Mouse (Mus musculus) lung, postnatal 0 days (tissue): ENCODE results near the gene Icam4. TPM values are rescaled to one million over a fixed set of nuclear protein-coding genes. Genes with fewer than 3 reads are reported as not detected.

ENCODE experiments used
- ATAC-seq: fragments of 200-750 bp; cut with Nextera tagmentation; 2 replicates; pipeline ENCODE4 v1.8.0; 2017; ENCODE audit warnings: moderate library complexity
- DNase-seq: peaks from one replicate; pipeline ENCODE4 v3.0.0-alpha.2; 2016; ENCODE audit warnings: low spot score
- H3K27ac ChIP-seq: fragments of 300-500 bp; sonication (generic); 2 replicates; pipeline ENCODE4 v1.5.1; 2014; ENCODE audit warnings: antibody characterized with exemption, mild to moderate bottlenecking, low read length, mixed read lengths
- H3K27me3 ChIP-seq: fragments of 300-500 bp; sonication (generic); replicated peaks from 2 replicates; pipeline ENCODE4 v1.6.1; 2014; ENCODE audit warnings: low read length, mixed read lengths; ENCODE audit not compliant: insufficient read depth
- H3K36me3 ChIP-seq: fragments of 300-500 bp; sonication (generic); 2 replicates; pipeline ENCODE4 v1.6.1; 2014; ENCODE audit warnings: low read length, mixed read lengths; ENCODE audit not compliant: insufficient read depth
- H3K4me1 ChIP-seq: fragments of 300-500 bp; sonication (generic); 2 replicates; pipeline ENCODE4 v1.6.1; 2014; ENCODE audit warnings: antibody characterized with exemption, low read depth, low read length, mixed read lengths; ENCODE audit not compliant: insufficient read depth
- H3K4me2 ChIP-seq: fragments of 300-500 bp; sonication (generic); replicated peaks from 2 replicates; pipeline ENCODE4 v1.6.1; 2014; ENCODE audit warnings: low read depth, mild to moderate bottlenecking, low read length, moderate library complexity, mixed read lengths
- H3K4me3 ChIP-seq: fragments of 300-500 bp; sonication (generic); 2 replicates; pipeline ENCODE4 v1.5.1; 2014; ENCODE audit warnings: low read depth, low read length
- H3K9ac ChIP-seq: fragments of 300-500 bp; sonication (generic); replicated peaks from 2 replicates; pipeline ENCODE4 v1.6.1; 2014; ENCODE audit warnings: low read depth, mild to moderate bottlenecking
- H3K9me3 ChIP-seq: fragments of 300-500 bp; sonication (generic); 2 replicates; pipeline ENCODE4 v1.6.1; 2016; ENCODE audit warnings: low read length, mixed read lengths
- CTCF ChIP-seq: IDR thresholded peaks from 2 replicates; pipeline ENCODE4 v1.5.1; 2016; ENCODE audit warnings: antibody characterized with exemption, mild to moderate bottlenecking
- EP300 ChIP-seq: IDR thresholded peaks from 2 replicates; pipeline ENCODE4 v1.6.1; 2016; ENCODE audit warnings: antibody characterized with exemption, mild to moderate bottlenecking, control low read depth
- WGBS: fragments of 180-500 bp; shearing (Covaris S2); extraction: QIAGEN DNeasy Blood & Tissue Kit; methylation state at CpG from one replicate; pipeline ENCODE4 v1.1.7; 2014; 5-methylcytosine and 5-hydroxymethylcytosine counted together
- polyA plus RNA-seq: library from polyadenylated mRNA; unstranded; fragments of >200 nt; fragmentation: Nextera tagmentation; extraction: Ambion mirVana; gene quantifications from 2 replicates; pipeline ENCODE4 v1.2.1, GENCODE M21; 2015

The Icam4 gene
- polyA plus RNA-seq, 1 experiment from 2014 or later, result 3.8 TPM

DNA sequence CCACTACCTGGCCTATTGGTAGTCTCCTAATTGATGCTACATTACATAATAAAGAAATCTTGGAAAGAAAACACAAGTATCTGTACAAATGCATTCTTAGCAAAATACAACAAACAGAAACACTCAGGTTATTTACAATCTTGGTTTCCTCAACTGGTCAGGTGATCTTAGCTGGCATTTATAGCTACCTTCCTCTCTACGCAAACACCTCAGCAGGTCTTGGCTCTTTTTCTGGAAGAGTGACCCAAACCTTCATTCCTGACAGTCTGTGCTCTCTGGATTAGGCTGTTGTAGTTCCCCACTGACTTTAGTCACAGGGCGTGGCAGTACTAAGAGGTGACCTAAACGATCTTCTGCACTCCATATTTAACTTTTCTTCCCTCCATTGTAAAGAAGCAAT, 16.1 kb downstream of the Icam4 start:
- H3K4me3 ChIP-seq, result no peak overlapping the region
- H3K4me2 ChIP-seq, result no peak overlapping the region
- no peak for DNase-seq
- no peaks in the 10 kb centered on the region for H3K9me3 ChIP-seq
- TF ChIP-seq EP300, result no peak
- no peak for TF ChIP-seq CTCF
- H3K9ac ChIP-seq, result no peak overlapping the region
- 75% methylated on average over 3 of the region's 3 CpGs for WGBS
- H3K4me1 ChIP-seq, result no peaks in the 10 kb centered on the region
- no peaks in the 10 kb centered on the region for H3K27me3 ChIP-seq
- no peak for ATAC-seq
- H3K36me3 ChIP-seq, result no peaks in the 10 kb centered on the region
- H3K27ac ChIP-seq, result no peak overlapping the region

GRCm38 (mm10) chr9:21051578-21051977, 22.4 kb downstream of the Icam4 start:
- WGBS, result 51% methylated on average over 10 of the region's 10 CpGs
- no peaks in the 10 kb centered on the region for H3K9me3 ChIP-seq
- no peaks in the 10 kb centered on the region for H3K4me1 ChIP-seq
- no peak overlapping the region for H3K4me3 ChIP-seq
- H3K27me3 ChIP-seq, result no peaks in the 10 kb centered on the region
- H3K9ac ChIP-seq, result no peak overlapping the region
- H3K27ac ChIP-seq, result no peak overlapping the region
- H3K4me2 ChIP-seq, result no peak overlapping the region
- ATAC-seq (no peak), DNase-seq (no peak)
- H3K36me3 ChIP-seq, result no peaks in the 10 kb centered on the region
- TF ChIP-seq CTCF, result no peak
- TF ChIP-seq EP300, result no peak

DNA sequence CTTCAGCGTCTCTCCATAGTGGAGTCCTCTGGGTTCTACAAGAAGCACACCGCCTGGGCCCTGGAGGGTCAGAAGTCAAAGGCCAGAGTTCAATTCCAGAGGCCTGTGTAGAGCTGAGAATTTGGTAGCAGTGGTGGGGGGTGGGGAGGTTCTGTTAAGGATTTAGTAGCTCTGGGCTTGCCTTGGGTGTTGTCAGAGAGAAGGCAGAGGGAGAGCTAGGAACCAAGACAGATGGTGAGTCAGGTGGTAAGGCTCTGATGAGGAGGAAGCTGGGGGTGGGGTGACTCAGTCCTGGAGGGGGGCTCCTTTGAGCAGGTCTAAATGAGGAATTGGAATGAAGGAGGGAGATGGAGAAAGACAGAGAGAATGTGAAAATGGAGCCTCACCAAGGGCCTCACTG, 33.8 kb downstream of the Icam4 start:
- H3K4me2 ChIP-seq, result no peak overlapping the region
- H3K4me1 ChIP-seq, result no peaks in the 10 kb centered on the region
- ATAC-seq (no peak), DNase-seq (no peak)
- no peaks in the 10 kb centered on the region for H3K27me3 ChIP-seq
- 85% methylated on average over 2 of the region's 2 CpGs for WGBS
- no peak for TF ChIP-seq EP300
- no peak for TF ChIP-seq CTCF
- H3K27ac ChIP-seq, result no peak overlapping the region
- no peaks in the 10 kb centered on the region for H3K9me3 ChIP-seq
- H3K4me3 ChIP-seq, result no peak overlapping the region
- H3K36me3 ChIP-seq, result no peaks in the 10 kb centered on the region
- no peak overlapping the region for H3K9ac ChIP-seq

GRCm38 (mm10) chr9:21067006-21067684, 38.0 kb downstream of the Icam4 start, which contains the start of gene Zglp1:
Zglp1 (minus strand) TSS chr9:21067093.
- no peak for ATAC-seq
- TF ChIP-seq EP300 (no peak), CTCF (no peak)

GRCm38 (mm10) chr9:21072641-21073040, 43.5 kb downstream of the Icam4 start:
- TF ChIP-seq CTCF (no peak), EP300 (no peak)
- H3K27me3 ChIP-seq, result no peaks in the 10 kb centered on the region
- peak overlapping the region; percentile 65 for H3K9ac ChIP-seq
- DNase-seq, result no peak
- H3K36me3 ChIP-seq, result peaks cover 17% of the 10 kb centered on the region; the same call in 1 of the 2 replicates
- WGBS, result 3% methylated on average over 4 of the region's 4 CpGs
- H3K4me3 ChIP-seq, result peak overlapping the region; percentile 69
- no peak for ATAC-seq
- peak overlapping the region; percentile 96 for H3K4me2 ChIP-seq
- no peaks in the 10 kb centered on the region for H3K9me3 ChIP-seq
- H3K27ac ChIP-seq, result no peak overlapping the region
- no peaks in the 10 kb centered on the region for H3K4me1 ChIP-seq

More at GRCm38 (mm10) chr9:21067006-21067684, 38.0 kb downstream of the Icam4 start, which contains the start of gene Zglp1:
- 85% methylated on average over 22 of the region's 27 CpGs for WGBS
- Histone ChIP-seq H3K9ac (no peak within 1 kb of the TSS), H3K4me3 (no peak within 1 kb of the TSS), H3K27me3 (no peaks in the 10 kb centered on the region), H3K4me2 (no peak within 1 kb of the TSS), H3K27ac (no peak within 1 kb of the TSS), H3K9me3 (no peaks in the 10 kb centered on the region), H3K36me3 (no peaks in the 10 kb centered on the region), H3K4me1 (no peaks in the 10 kb centered on the region)
- no peak for DNase-seq

GRCm38 (mm10) chr9:21073044-21073840, 44.1 kb downstream of the Icam4 start, which contains the start of the genes Gm49373 and Fdx1l:
Gm49373 (minus strand) TSS chr9:21073096.
Fdx1l (minus strand) TSS chr9:21073614.
- Histone ChIP-seq H3K4me1 (no peaks in the 10 kb centered on the region), H3K27ac (peak within 1 kb of the TSS; percentile 63), H3K9ac (peak within 1 kb of the TSS; percentile 65), H3K36me3 (peaks cover 20% of the 10 kb centered on the region; the same call in 1 of the 2 replicates), H3K9me3 (no peaks in the 10 kb centered on the region), H3K27me3 (no peaks in the 10 kb centered on the region), H3K4me3 (peak within 1 kb of the TSS; percentile 69), H3K4me2 (peak within 1 kb of the TSS; percentile 96)
- ATAC-seq, result peak; percentile 98
- DNase-seq, result peak; percentile 96
- WGBS, result 3% methylated on average over 41 of the region's 58 CpGs
- no peak for TF ChIP-seq EP300
- TF ChIP-seq CTCF, result no peak
